Mouse (Mus musculus) cerebellum, adult 18-20 months (tissue): Measurements from ENCODE around the gene Ptma.

Source experiments
- DNase-seq, 2 experiments: peaks; one replicate each; pipeline ENCODE4 v3.0.0; 2021

The Ptma gene

GRCm38 (mm10) chr1:86551299-86551698 lies 24.8 kb downstream of the Ptma start:
- no peak for DNase-seq

- DNase-seq = no peak
Measured at GRCm38 (mm10) chr1:86551877-86552276, 25.4 kb downstream of the Ptma start.

- DNase-seq = no peak
Measured at GRCm38 (mm10) chr1:86555665-86556064, 29.1 kb downstream of the Ptma start.

- DNase-seq = no peak
Measured at GRCm38 (mm10) chr1:86557872-86558271, 31.3 kb downstream of the Ptma start.

GRCm38 (mm10) chr1:86559232-86559631 lies 32.7 kb downstream of the Ptma start:
- DNase-seq = no peak

- DNase-seq = no peak
Measured at GRCm38 (mm10) chr1:86562663-86563062, 36.1 kb downstream of the Ptma start.

- no peak for DNase-seq
Measured at GRCm38 (mm10) chr1:86568409-86568808, 41.9 kb downstream of the Ptma start.

GRCm38 (mm10) chr1:86569292-86569860 lies 42.9 kb downstream of the Ptma start:
- no peak for DNase-seq

- DNase-seq = no peak
Measured at GRCm38 (mm10) chr1:86571381-86571780, 44.9 kb downstream of the Ptma start.

- DNase-seq = no peak
Measured at GRCm38 (mm10) chr1:86571941-86572340, 45.4 kb downstream of the Ptma start.
